Mouse (Mus musculus) stomach, embryonic 16.5 days (tissue): ENCODE results near the gene Nanos1. TPM values are rescaled to one million over a fixed set of nuclear protein-coding genes. Genes with fewer than 3 reads are reported as not detected.

ENCODE experiments used
- ATAC-seq: fragments of 200-750 bp; cut with Nextera tagmentation; 2 replicates; pipeline ENCODE4 v1.8.0; 2017; ENCODE audit warnings: moderate number of reproducible peaks, moderate TSS enrichment; ENCODE audit not compliant: insufficient read depth, low FRiP score
- H3K27ac ChIP-seq: fragments of 300-500 bp; sonication (generic); 2 replicates; pipeline ENCODE4 v1.5.1; 2014; ENCODE audit warnings: low read length
- H3K27me3 ChIP-seq: fragments of 300-500 bp; sonication (generic); 2 replicates; pipeline ENCODE4 v1.6.1; 2014; ENCODE audit warnings: low read length, control low read depth, mixed read lengths; ENCODE audit not compliant: control insufficient read depth, insufficient read depth
- H3K36me3 ChIP-seq: fragments of 300-500 bp; sonication (generic); 2 replicates; pipeline ENCODE4 v1.6.1; 2014; ENCODE audit warnings: low read length; ENCODE audit not compliant: control insufficient read depth, insufficient read depth
- H3K4me1 ChIP-seq: fragments of 300-500 bp; sonication (generic); 2 replicates; pipeline ENCODE4 v1.6.1; 2014; ENCODE audit warnings: low read length, control low read depth, mixed read lengths; ENCODE audit not compliant: control insufficient read depth, insufficient read depth
- H3K4me2 ChIP-seq: fragments of 300-500 bp; sonication (generic); 2 replicates; pipeline ENCODE4 v1.6.1; 2014; ENCODE audit warnings: low read depth, low read length, mixed read lengths
- H3K4me3 ChIP-seq: fragments of 300-500 bp; sonication (generic); replicated peaks from 2 replicates; pipeline ENCODE4 v1.5.1; 2014; ENCODE audit warnings: mild to moderate bottlenecking, low read length
- H3K9ac ChIP-seq: fragments of 300-500 bp; sonication (generic); 2 replicates; pipeline ENCODE4 v1.6.1; 2014; ENCODE audit warnings: low read length
- H3K9me3 ChIP-seq: fragments of 300-500 bp; sonication (generic); replicated peaks from 2 replicates; pipeline ENCODE4 v1.6.1; 2016; ENCODE audit warnings: low read length, control low read depth; ENCODE audit not compliant: control insufficient read depth
- WGBS: fragments of 180-500 bp; shearing (Covaris S2); extraction: QIAGEN DNeasy Blood & Tissue Kit; methylation state at CpG from one replicate; pipeline ENCODE4 v1.1.7; 2014; 5-methylcytosine and 5-hydroxymethylcytosine counted together
- polyA plus RNA-seq: library from polyadenylated mRNA; unstranded; fragments of >200 nt; fragmentation: Nextera tagmentation; extraction: Ambion mirVana; gene quantifications from 2 replicates; pipeline ENCODE4 v1.2.1, GENCODE M21; 2015

The Nanos1 gene
- 0.79 and 1.1 TPM in 2 replicates for polyA plus RNA-seq

DNA sequence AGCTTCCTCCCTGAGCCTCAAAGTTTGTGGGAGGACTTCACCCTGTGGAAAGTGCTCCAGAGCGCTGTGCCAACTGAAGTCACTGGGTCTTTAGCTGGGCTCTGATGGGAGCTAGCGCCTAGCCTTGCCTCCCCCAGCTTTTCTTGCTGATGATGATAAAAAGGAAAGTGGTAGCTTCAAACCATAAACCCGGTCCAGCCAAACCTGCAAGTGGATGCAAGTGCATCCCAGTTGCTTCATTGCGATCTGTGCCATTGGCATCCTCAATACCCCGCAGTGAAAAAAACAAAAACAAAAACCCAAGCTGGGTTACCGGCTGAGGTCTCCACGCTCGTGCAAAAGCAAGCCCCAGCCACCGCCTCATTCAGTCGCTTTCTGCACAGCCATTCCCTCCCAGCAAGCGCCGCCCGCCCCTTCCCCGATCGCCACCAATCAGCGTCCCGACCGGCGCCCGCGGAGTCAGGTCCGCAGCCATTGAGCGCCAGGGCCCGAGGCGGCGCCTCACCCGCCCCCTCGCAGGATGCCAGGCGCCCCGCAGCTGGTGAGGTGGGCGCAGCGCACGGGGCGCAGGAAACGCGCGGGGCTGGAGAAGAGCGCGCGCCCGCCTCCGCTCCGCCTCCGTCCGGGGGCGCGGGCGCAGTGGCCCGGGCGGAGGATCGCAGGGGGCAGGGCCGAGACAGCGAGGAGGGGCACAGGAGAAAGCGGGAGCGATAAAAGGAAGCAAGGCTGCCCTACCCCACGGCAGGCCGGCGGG, at the start of gene Nanos1:
Gene Nanos1, plus strand, starts transcription at position 550 of the 754 bp plus-strand sequence.
- H3K36me3 ChIP-seq: peaks cover under 1% of the 10 kb centered on the region; the same call in 1 of the 2 replicates
- peak; percentile 94 for ATAC-seq
- peak within 1 kb of the TSS; percentile 77 for H3K9ac ChIP-seq
- no peak within 1 kb of the TSS; the same call in 1 of the 2 replicates for H3K27ac ChIP-seq
- no peaks in the 10 kb centered on the region for H3K27me3 ChIP-seq
- H3K4me1 ChIP-seq: peaks cover 7% of the 10 kb centered on the region
- under 1% methylated on average over 49 of the region's 58 CpGs for WGBS
- H3K9me3 ChIP-seq: no peaks in the 10 kb centered on the region
- peak within 1 kb of the TSS; percentile 73 for H3K4me3 ChIP-seq
- H3K4me2 ChIP-seq: peak within 1 kb of the TSS; percentile 100

DNA sequence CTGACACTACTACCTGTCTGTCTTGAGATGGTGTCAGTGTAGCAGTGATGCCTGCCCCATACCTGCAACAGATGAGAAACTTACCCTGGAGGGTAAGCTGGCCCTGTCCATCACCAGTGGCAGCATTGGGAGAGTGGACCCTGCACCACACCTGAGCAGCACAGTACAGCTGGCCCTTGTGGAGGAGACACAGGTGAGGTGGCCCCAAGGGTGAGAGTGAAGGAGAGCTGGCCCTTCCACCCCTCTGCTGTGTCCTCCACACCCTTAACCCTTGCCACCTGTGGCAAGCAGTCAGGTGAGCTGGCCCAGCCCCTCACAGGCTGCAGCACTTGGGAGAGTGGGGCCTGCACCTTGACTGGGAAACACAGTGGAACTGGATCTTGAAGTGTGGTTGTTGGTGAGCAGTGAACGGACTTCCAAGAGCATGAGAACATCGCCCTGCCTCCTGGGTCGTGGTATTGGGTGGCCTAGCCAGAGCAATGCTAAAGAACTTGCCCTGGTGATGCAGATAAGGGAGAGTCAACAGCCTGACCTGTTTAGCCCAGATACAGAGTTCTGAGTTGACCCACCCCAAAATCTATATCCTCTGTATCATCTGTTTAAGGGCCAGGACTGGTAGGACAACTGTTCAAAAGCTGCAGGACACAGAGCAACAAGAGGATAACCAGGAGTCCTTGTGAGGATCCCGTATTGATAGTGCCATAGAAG, 46.4 kb upstream of the Nanos1 start:
- Histone ChIP-seq H3K27ac (no peak overlapping the region), H3K4me3 (no peak overlapping the region), H3K36me3 (no peaks in the 10 kb centered on the region), H3K4me1 (no peaks in the 10 kb centered on the region), H3K4me2 (no peak overlapping the region), H3K9me3 (no peaks in the 10 kb centered on the region), H3K9ac (no peak overlapping the region), H3K27me3 (no peaks in the 10 kb centered on the region)
- ATAC-seq: peak; percentile 50; the same call in 1 of the 2 replicates
- WGBS: 81% methylated on average over 4 of the region's 4 CpGs

DNA sequence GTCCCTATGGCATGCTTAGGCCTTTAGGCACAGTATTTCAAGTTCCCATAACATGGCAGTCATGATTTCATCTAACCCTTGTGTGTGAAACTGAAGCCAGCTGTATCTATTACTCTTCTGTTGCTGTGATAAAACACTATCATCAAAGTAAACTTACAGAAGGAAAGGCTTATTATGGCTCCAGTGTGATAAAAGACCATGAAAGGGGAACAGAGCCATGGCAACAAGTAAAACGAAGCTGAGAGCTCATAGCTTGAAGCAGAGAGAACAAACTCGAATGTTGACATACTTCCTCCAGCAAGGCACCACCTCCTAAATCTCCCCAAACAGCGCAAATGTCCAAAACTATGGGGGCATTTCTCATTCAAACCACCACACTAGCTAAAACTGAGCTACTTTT, 45.6 kb upstream of the Nanos1 start:
- H3K4me2 ChIP-seq: no peak overlapping the region
- no peaks in the 10 kb centered on the region for H3K4me1 ChIP-seq
- H3K36me3 ChIP-seq: no peaks in the 10 kb centered on the region
- no peaks in the 10 kb centered on the region for H3K9me3 ChIP-seq
- H3K9ac ChIP-seq: no peak overlapping the region
- no peaks in the 10 kb centered on the region for H3K27me3 ChIP-seq
- no peak for ATAC-seq
- H3K4me3 ChIP-seq: no peak overlapping the region
- 37% methylated on average over 3 of the region's 3 CpGs for WGBS
- no peak overlapping the region for H3K27ac ChIP-seq

DNA sequence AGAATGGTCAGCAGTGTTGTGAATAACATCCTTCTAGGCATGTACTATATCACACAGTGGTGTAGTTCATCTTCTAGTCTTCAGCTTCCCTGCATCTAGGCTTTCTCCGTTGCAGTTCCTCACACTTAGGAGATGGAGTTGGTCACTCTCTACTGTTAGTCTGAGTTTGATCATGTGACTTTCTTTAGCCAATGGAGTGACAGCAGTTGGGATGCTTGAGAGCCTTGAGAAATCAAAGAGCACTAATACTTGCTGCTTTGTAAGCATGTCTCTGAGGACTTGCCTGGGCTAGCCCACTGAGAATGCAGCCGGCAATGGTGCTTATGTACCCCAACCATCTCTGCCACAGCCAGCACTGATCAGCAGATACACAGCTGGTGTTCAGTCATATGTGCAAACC, 43.2 kb upstream of the Nanos1 start:
- no peaks in the 10 kb centered on the region for H3K36me3 ChIP-seq
- no peaks in the 10 kb centered on the region for H3K9me3 ChIP-seq
- H3K4me2 ChIP-seq: no peak overlapping the region
- no peaks in the 10 kb centered on the region for H3K27me3 ChIP-seq
- no peaks in the 10 kb centered on the region for H3K4me1 ChIP-seq
- no peak overlapping the region for H3K27ac ChIP-seq
- WGBS: 78% methylated on average over 2 of the region's 2 CpGs
- no peak for ATAC-seq
- H3K9ac ChIP-seq: no peak overlapping the region
- H3K4me3 ChIP-seq: no peak overlapping the region

DNA sequence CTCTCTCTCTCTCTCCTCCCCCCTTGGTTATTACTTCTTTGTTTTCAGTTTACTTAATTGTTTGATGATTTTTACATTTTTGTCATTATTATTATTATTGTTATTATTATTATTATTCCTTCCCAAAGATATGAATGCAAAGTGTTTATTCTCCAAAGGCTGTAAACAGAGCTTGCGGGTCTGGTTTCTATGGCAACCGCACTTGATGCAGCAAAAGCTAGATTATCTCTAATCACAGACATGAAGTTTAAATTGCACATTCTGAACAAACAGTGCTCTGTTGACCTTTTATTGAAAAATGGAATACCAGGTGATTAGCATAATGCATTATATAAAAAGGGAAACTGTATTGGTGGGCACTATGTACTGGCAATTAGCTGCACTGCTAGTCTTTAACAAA, 39.4 kb upstream of the Nanos1 start:
- Histone ChIP-seq H3K4me2 (no peak overlapping the region), H3K4me1 (no peaks in the 10 kb centered on the region), H3K27me3 (no peaks in the 10 kb centered on the region), H3K9ac (no peak overlapping the region), H3K4me3 (no peak overlapping the region), H3K9me3 (no peaks in the 10 kb centered on the region), H3K27ac (no peak overlapping the region), H3K36me3 (no peaks in the 10 kb centered on the region)
- ATAC-seq: no peak
- 84% methylated on average over 2 of the region's 2 CpGs for WGBS

DNA sequence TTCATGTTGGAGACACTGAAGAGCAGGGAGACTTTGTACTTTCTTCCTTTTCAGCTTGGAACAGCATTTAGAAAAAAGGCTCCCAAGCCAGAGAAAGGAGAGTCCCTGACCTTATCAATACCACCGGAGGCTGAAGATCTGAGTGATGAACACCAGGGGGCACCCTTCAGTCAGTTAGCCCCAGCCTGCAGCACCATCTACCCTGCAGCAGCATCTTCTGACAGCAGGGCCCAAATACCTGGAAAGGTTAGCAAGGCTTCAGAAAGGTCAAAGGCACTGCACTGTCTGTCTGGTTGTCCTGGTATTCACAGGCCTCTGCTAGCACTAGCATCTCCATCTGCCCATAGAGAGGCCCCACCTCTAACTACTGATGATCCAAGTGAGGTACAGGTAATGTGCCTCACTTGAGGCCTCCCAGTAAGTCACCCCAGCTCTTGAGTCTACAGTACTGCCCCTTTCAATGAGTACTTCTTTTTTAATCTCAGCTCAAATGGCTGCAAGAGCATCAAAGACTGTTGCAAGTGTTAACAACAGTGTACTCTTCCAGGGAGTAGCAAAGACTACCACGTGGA, 25.4 kb upstream of the Nanos1 start:
- Histone ChIP-seq H3K9ac (no peak overlapping the region), H3K4me3 (no peak overlapping the region), H3K9me3 (no peaks in the 10 kb centered on the region), H3K4me1 (no peaks in the 10 kb centered on the region), H3K27me3 (no peaks in the 10 kb centered on the region), H3K4me2 (no peak overlapping the region), H3K27ac (no peak overlapping the region), H3K36me3 (no peaks in the 10 kb centered on the region)
- no peak for ATAC-seq
- WGBS: 45% methylated on average over 2 of the region's 2 CpGs

DNA sequence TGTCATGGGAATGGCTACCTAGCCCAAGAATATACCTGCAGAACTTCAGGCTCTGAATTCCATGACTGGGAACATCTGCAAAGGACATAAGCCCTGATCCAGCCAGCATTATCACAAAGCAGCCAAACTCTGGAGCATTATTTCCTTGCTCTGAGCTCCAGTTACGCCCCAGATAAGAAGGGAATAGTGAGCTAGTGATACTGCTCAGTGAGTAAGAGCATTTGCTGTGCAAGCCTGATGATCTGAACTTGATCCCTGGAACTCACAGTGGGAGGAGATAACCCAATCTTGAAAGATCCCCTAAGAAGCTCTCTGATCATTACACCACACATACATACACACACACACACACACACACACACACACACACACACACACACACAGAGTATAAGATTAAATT, 24.5 kb upstream of the Nanos1 start:
- Histone ChIP-seq H3K27ac (no peak overlapping the region), H3K9me3 (no peaks in the 10 kb centered on the region), H3K27me3 (no peaks in the 10 kb centered on the region), H3K4me2 (no peak overlapping the region), H3K36me3 (no peaks in the 10 kb centered on the region), H3K4me3 (no peak overlapping the region), H3K9ac (no peak overlapping the region), H3K4me1 (no peaks in the 10 kb centered on the region)
- WGBS: 64% methylated on average over 1 of the region's 1 CpGs
- no peak for ATAC-seq

DNA sequence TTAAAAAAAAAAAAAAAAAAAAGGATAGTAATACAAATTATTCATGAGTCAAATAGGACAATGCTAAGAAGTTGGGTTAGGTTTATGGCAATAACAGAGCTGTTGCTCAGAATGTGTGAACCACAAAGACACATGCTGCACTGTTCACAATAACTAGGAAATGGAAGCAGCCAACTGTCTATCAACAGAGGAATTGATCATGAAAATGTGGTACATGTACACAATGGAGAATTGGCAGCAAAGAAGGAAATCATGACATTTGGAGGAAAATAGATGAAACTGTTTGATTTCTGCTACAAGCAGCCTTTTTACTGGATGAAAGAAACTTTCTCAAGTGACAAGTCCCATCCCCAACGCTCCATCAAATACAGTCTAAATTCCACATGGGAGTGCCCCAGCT, 23.8 kb upstream of the Nanos1 start:
- Histone ChIP-seq H3K9ac (no peak overlapping the region), H3K9me3 (no peaks in the 10 kb centered on the region), H3K36me3 (no peaks in the 10 kb centered on the region), H3K4me2 (no peak overlapping the region), H3K27ac (no peak overlapping the region), H3K4me3 (no peak overlapping the region), H3K4me1 (no peaks in the 10 kb centered on the region), H3K27me3 (no peaks in the 10 kb centered on the region)
- no peak for ATAC-seq
- 75% methylated on average over 1 of the region's 1 CpGs for WGBS

DNA sequence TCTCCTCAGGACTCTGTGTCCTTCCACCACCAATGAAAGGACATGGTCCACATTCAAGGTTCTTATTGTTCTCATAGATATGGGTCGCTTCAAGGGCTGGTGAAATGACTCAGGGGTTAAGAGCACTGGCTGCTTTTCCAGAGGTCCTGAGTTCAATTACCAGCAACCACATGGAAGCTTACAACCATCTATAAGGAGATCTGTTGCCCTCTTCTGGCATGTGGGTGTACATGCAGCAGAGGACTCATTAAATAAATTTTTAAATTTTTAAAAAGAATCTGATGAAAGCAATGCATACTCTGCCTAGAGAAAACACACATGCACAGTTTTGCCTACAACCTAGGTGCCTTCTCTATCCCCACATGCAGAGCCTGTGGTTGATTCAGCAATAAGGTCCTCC, 15.2 kb upstream of the Nanos1 start:
- ATAC-seq: no peak
- no peaks in the 10 kb centered on the region for H3K36me3 ChIP-seq
- WGBS: 53% methylated on average over 1 of the region's 1 CpGs
- no peak overlapping the region for H3K27ac ChIP-seq
- H3K4me2 ChIP-seq: no peak overlapping the region
- H3K27me3 ChIP-seq: no peaks in the 10 kb centered on the region
- H3K4me3 ChIP-seq: no peak overlapping the region
- H3K9ac ChIP-seq: no peak overlapping the region
- no peaks in the 10 kb centered on the region for H3K9me3 ChIP-seq
- no peaks in the 10 kb centered on the region for H3K4me1 ChIP-seq
